In genomic region chr8:103403826-103404225, GRCm38 (mm10) we compare ENCODE assay signal across 23 mouse cellular contexts.
DNase-seq lines count a peak whose midpoint lies in the region; ATAC-seq and TF ChIP-seq lines count a peak whose summit lies in the region.
"Had no signal": no experiment of that assay in that cellular context is flagged by ENCODE, and none has a peak within 500 bp of the region (broad histone marks: within the 10 kb centered on the region; RNA-seq: fewer than 3 reads in every experiment).

No protein-coding gene starts in this region.

- no peak overlapping the region for H3K4me2 ChIP-seq in intestine, postnatal 0 days (replicated peaks; ENCODE audit: low read depth)
- H3K4me2 ChIP-seq in intestine, embryonic 16.5 days (ENCODE audit: low read depth, low read length) = no peak overlapping the region
- no peak overlapping the region for H3K4me2 ChIP-seq in lung, embryonic 14.5 days
- no peak overlapping the region for H3K4me2 ChIP-seq in stomach, postnatal 0 days (replicated peaks; ENCODE audit: low read depth)
- H3K4me2 ChIP-seq: forebrain, embryonic 13.5 days; heart, embryonic 11.5 days; hindbrain, embryonic 13.5 days had no signal

- WGBS in intestine, postnatal 0 days = 89% methylated on average over 4 of the region's 4 CpGs
- WGBS in intestine, embryonic 16.5 days = 92% methylated on average over 4 of the region's 4 CpGs
- 85% methylated on average over 4 of the region's 4 CpGs for WGBS in lung, embryonic 14.5 days
- 94% methylated on average over 4 of the region's 4 CpGs for WGBS in stomach, postnatal 0 days

- no peak for ATAC-seq in intestine, postnatal 0 days
- no peak for ATAC-seq in intestine, embryonic 16.5 days
- ATAC-seq in lung, embryonic 14.5 days (ENCODE audit: insufficient read depth) = no peak
- ATAC-seq in stomach, postnatal 0 days (ENCODE audit: low FRiP score, low TSS enrichment) = no peak
- ATAC-seq: activated CD4-positive, CD25-positive, alpha-beta regulatory T cell, adult 4 months; CD4-positive, CD25-positive, alpha-beta regulatory T cell, adult 4 months; forebrain, embryonic 13.5 days; forebrain, embryonic 16.5 days; hindbrain, embryonic 16.5 days had no signal

- TF ChIP-seq CTCF in intestine, postnatal 0 days (IDR thresholded peaks at IDR 0.05; ENCODE audit: low read depth) = peak; percentile 35
- TF ChIP-seq CTCF in lung, embryonic 14.5 days (IDR thresholded peaks at IDR 0.05; ENCODE audit: low read depth) = 0 out of 2 replicates have a peak, but pooled peaks have one; percentile 16
- TF ChIP-seq CTCF in stomach, postnatal 0 days (IDR thresholded peaks at IDR 0.05; ENCODE audit: low read depth) = peak; percentile 11; the same call in 1 of the 2 replicates

- no peak overlapping the region for H3K27ac ChIP-seq in intestine, postnatal 0 days (ENCODE audit: low read depth, low read length)
- H3K27ac ChIP-seq in intestine, embryonic 16.5 days (ENCODE audit: low read length) = no peak overlapping the region
- H3K27ac ChIP-seq in lung, embryonic 14.5 days (ENCODE audit: low read depth) = no peak overlapping the region
- no peak overlapping the region for H3K27ac ChIP-seq in stomach, postnatal 0 days (replicated peaks)
- H3K27ac ChIP-seq: forebrain, embryonic 10.5 days; forebrain, embryonic 13.5 days; hindbrain, embryonic 10.5 days; hindbrain, embryonic 13.5 days had no signal

- no peaks in the 10 kb centered on the region for H3K27me3 ChIP-seq in intestine, postnatal 0 days (replicated peaks; ENCODE audit: control insufficient read depth, insufficient read depth, low read length)
- no peaks in the 10 kb centered on the region for H3K27me3 ChIP-seq in intestine, embryonic 16.5 days (replicated peaks; ENCODE audit: control insufficient read depth, insufficient read depth, low read length)
- no peaks in the 10 kb centered on the region for H3K27me3 ChIP-seq in lung, embryonic 14.5 days (ENCODE audit: insufficient read depth, low read length)
- H3K27me3 ChIP-seq in stomach, postnatal 0 days (ENCODE audit: control insufficient read depth, insufficient read depth, low read length) = no peaks in the 10 kb centered on the region
- H3K27me3 ChIP-seq: forebrain, embryonic 13.5 days; hindbrain, embryonic 13.5 days had no signal

- H3K36me3 ChIP-seq in intestine, postnatal 0 days (ENCODE audit: control insufficient read depth, insufficient read depth) = no peaks in the 10 kb centered on the region
- no peaks in the 10 kb centered on the region for H3K36me3 ChIP-seq in intestine, embryonic 16.5 days (ENCODE audit: control insufficient read depth, insufficient read depth, low read length)
- H3K36me3 ChIP-seq in lung, embryonic 14.5 days (ENCODE audit: insufficient read depth) = no peaks in the 10 kb centered on the region
- H3K36me3 ChIP-seq in stomach, postnatal 0 days (ENCODE audit: control insufficient read depth, insufficient read depth, low read length) = no peaks in the 10 kb centered on the region
- H3K36me3 ChIP-seq: forebrain, embryonic 10.5 days; hindbrain, embryonic 10.5 days; hindbrain, embryonic 13.5 days had no signal

- no peak for TF ChIP-seq EP300 in stomach, postnatal 0 days (optimal IDR thresholded peaks at IDR 0.05)

- H3K9me3 ChIP-seq in intestine, postnatal 0 days (ENCODE audit: control insufficient read depth) = no peaks in the 10 kb centered on the region
- no peaks in the 10 kb centered on the region for H3K9me3 ChIP-seq in intestine, embryonic 16.5 days (ENCODE audit: control insufficient read depth, low read length)
- H3K9me3 ChIP-seq in lung, embryonic 14.5 days (ENCODE audit: low read depth, low read length) = no peaks in the 10 kb centered on the region; the same call in 1 of the 2 replicates
- no peaks in the 10 kb centered on the region for H3K9me3 ChIP-seq in stomach, postnatal 0 days (ENCODE audit: control insufficient read depth, low read length)
- H3K9me3 ChIP-seq: forebrain, embryonic 13.5 days; hindbrain, embryonic 10.5 days; hindbrain, embryonic 13.5 days had no signal

- no peak for DNase-seq in lung, embryonic 14.5 days
- DNase-seq in lung, postnatal 4 days = no peak
- peak; percentile 55 for DNase-seq in 3T3-L1 (ENCODE audit: low read depth, low spot score)
- no peak for DNase-seq in stomach, postnatal 0 days (ENCODE audit: low spot score)
- no peak for DNase-seq in Muller cell, postnatal 12 days (ENCODE audit: inconsistent ontology term)
- DNase-seq: adrenal gland, postnatal 10 days; adrenal gland, postnatal 36 days; cerebellum, adult 18-20 months; cerebellum, adult 9-10 months; cerebellum, postnatal 14 days; gastrocnemius, postnatal 10 days; gastrocnemius, postnatal 36 days had no signal

- no peak overlapping the region for H3K9ac ChIP-seq in intestine, postnatal 0 days (ENCODE audit: low read depth, low read length)
- H3K9ac ChIP-seq in intestine, embryonic 16.5 days (ENCODE audit: low read depth, low read length) = no peak overlapping the region
- H3K9ac ChIP-seq in lung, embryonic 14.5 days = no peak overlapping the region
- H3K9ac ChIP-seq in stomach, postnatal 0 days (ENCODE audit: low read length) = no peak overlapping the region
- H3K9ac ChIP-seq: forebrain, embryonic 13.5 days; hindbrain, embryonic 13.5 days had no signal

- H3K4me3 ChIP-seq in intestine, postnatal 0 days (ENCODE audit: low read depth, low read length) = no peak overlapping the region
- H3K4me3 ChIP-seq in intestine, embryonic 16.5 days (ENCODE audit: low read length) = no peak overlapping the region
- no peak overlapping the region for H3K4me3 ChIP-seq in lung, embryonic 14.5 days (ENCODE audit: low read depth, low read length)
- no peak overlapping the region for H3K4me3 ChIP-seq in stomach, postnatal 0 days (ENCODE audit: low read depth, low read length)
- H3K4me3 ChIP-seq: forebrain, embryonic 10.5 days; forebrain, embryonic 13.5 days; hindbrain, embryonic 10.5 days; hindbrain, embryonic 13.5 days had no signal

- H3K4me1 ChIP-seq in intestine, postnatal 0 days (replicated peaks; ENCODE audit: control insufficient read depth, insufficient read depth, low read length) = no peaks in the 10 kb centered on the region
- no peaks in the 10 kb centered on the region; the same call in 1 of the 2 replicates for H3K4me1 ChIP-seq in intestine, embryonic 16.5 days (ENCODE audit: control insufficient read depth, insufficient read depth, low read length)
- H3K4me1 ChIP-seq in lung, embryonic 14.5 days (ENCODE audit: insufficient read depth) = 0 out of 2 replicates have a peak, but pooled peaks cover 2% of the 10 kb centered on the region
- 0 out of 2 replicates have a peak, but pooled peaks cover 2% of the 10 kb centered on the region for H3K4me1 ChIP-seq in stomach, postnatal 0 days (replicated peaks; ENCODE audit: control insufficient read depth, insufficient read depth)
- H3K4me1 ChIP-seq: forebrain, embryonic 10.5 days; forebrain, embryonic 13.5 days; hindbrain, embryonic 13.5 days had no signal
